Mouse (Mus musculus) lung, embryonic 14.5 days (tissue): Measurements from ENCODE around the gene Borcs6. TPM values are rescaled to one million over a fixed set of nuclear protein-coding genes. Genes with fewer than 3 reads are reported as not detected.

Experiments
- ATAC-seq: fragments of 200-750 bp; cut with Nextera tagmentation; 2 replicates; pipeline ENCODE4 v1.8.0; 2017; ENCODE audit warnings: mild to moderate bottlenecking, moderate TSS enrichment, moderate library complexity; ENCODE audit not compliant: insufficient read depth
- DNase-seq: peaks from one replicate; pipeline ENCODE4 v3.0.0-alpha.2; 2015
- H3K27ac ChIP-seq: fragments of 300-500 bp; sonication (generic); 2 replicates; pipeline ENCODE4 v1.5.1; 2014; ENCODE audit warnings: low read depth, mild to moderate bottlenecking, moderate library complexity
- H3K27me3 ChIP-seq: fragments of 300-500 bp; sonication (generic); 2 replicates; pipeline ENCODE4 v1.6.1; 2014; ENCODE audit warnings: low read length, control low read depth; ENCODE audit not compliant: insufficient read depth
- H3K36me3 ChIP-seq: fragments of 300-500 bp; sonication (generic); 2 replicates; pipeline ENCODE4 v1.6.1; 2014; ENCODE audit warnings: control low read depth; ENCODE audit not compliant: insufficient read depth
- H3K4me1 ChIP-seq: fragments of 300-500 bp; sonication (generic); 2 replicates; pipeline ENCODE4 v1.6.1; 2014; ENCODE audit warnings: antibody characterized with exemption, control low read depth; ENCODE audit not compliant: insufficient read depth
- H3K4me2 ChIP-seq: fragments of 300-500 bp; sonication (generic); 2 replicates; pipeline ENCODE4 v1.6.1; 2014; ENCODE audit warnings: mild to moderate bottlenecking
- H3K4me3 ChIP-seq: fragments of 300-500 bp; sonication (generic); 2 replicates; pipeline ENCODE4 v1.5.1; 2014; ENCODE audit warnings: low read depth, low read length
- H3K9ac ChIP-seq: fragments of 300-500 bp; sonication (generic); 2 replicates; pipeline ENCODE4 v1.6.1; 2014
- H3K9me3 ChIP-seq: fragments of 300-500 bp; sonication (generic); 2 replicates; pipeline ENCODE4 v1.6.1; 2016; ENCODE audit warnings: low read depth, low read length, control low read depth
- CTCF ChIP-seq: IDR thresholded peaks from 2 replicates; pipeline ENCODE4 v1.5.1; 2016; ENCODE audit warnings: antibody characterized with exemption, low read depth
- WGBS: fragments of 180-500 bp; shearing (Covaris S2); extraction: QIAGEN DNeasy Blood & Tissue Kit; methylation state at CpG from one replicate; pipeline ENCODE4 v1.1.7; 2014; 5-methylcytosine and 5-hydroxymethylcytosine counted together
- polyA plus RNA-seq: library from polyadenylated mRNA; unstranded; fragments of >200 nt; fragmentation: Nextera tagmentation; extraction: Ambion mirVana; gene quantifications from 2 replicates; pipeline ENCODE4 v1.2.1, GENCODE M21; 2014

Borcs6 gene
- polyA plus RNA-seq, 1 experiment from 2014 or later: 9.5 TPM

- H3K36me3 ChIP-seq: no peaks in the 10 kb centered on the region
- H3K9me3 ChIP-seq: no peaks in the 10 kb centered on the region
- no peak overlapping the region for H3K27ac ChIP-seq
- H3K4me2 ChIP-seq: no peak overlapping the region
- WGBS: 82% methylated on average over 8 of the region's 8 CpGs
- no peaks in the 10 kb centered on the region for H3K27me3 ChIP-seq
- no peak for TF ChIP-seq CTCF
- no peak overlapping the region for H3K4me3 ChIP-seq
- H3K9ac ChIP-seq: no peak overlapping the region
- no peaks in the 10 kb centered on the region for H3K4me1 ChIP-seq
- DNase-seq: no peak
- ATAC-seq: no peak
Observed at GRCm38 (mm10) chr11:69080855-69081222, 21.3 kb downstream of the Borcs6 start.

- H3K4me3 ChIP-seq: no peak overlapping the region
- DNase-seq: no peak
- no peak for ATAC-seq
- H3K9me3 ChIP-seq: no peaks in the 10 kb centered on the region
- H3K27me3 ChIP-seq: no peaks in the 10 kb centered on the region
- WGBS: 74% methylated on average over 7 of the region's 7 CpGs
- no peak overlapping the region for H3K9ac ChIP-seq
- no peak for TF ChIP-seq CTCF
- H3K4me2 ChIP-seq: no peak overlapping the region
- H3K36me3 ChIP-seq: no peaks in the 10 kb centered on the region
- no peak overlapping the region for H3K27ac ChIP-seq
- no peaks in the 10 kb centered on the region for H3K4me1 ChIP-seq
Observed at GRCm38 (mm10) chr11:69081613-69082012, 22.1 kb downstream of the Borcs6 start.

- 58% methylated on average over 6 of the region's 6 CpGs for WGBS
- no peaks in the 10 kb centered on the region for H3K9me3 ChIP-seq
- H3K4me1 ChIP-seq: peaks cover 8% of the 10 kb centered on the region
- no peaks in the 10 kb centered on the region for H3K27me3 ChIP-seq
- no peak for DNase-seq
- H3K27ac ChIP-seq: no peak overlapping the region
- H3K9ac ChIP-seq: no peak overlapping the region
- H3K4me3 ChIP-seq: no peak overlapping the region
- H3K4me2 ChIP-seq: no peak overlapping the region
- H3K36me3 ChIP-seq: peaks cover 13% of the 10 kb centered on the region
- no peak for TF ChIP-seq CTCF
- no peak for ATAC-seq
Observed at GRCm38 (mm10) chr11:69085608-69086007, 26.1 kb downstream of the Borcs6 start.

- no peak for TF ChIP-seq CTCF
- H3K4me1 ChIP-seq: peaks cover 8% of the 10 kb centered on the region
- no peak overlapping the region for H3K4me3 ChIP-seq
- no peak overlapping the region for H3K27ac ChIP-seq
- H3K4me2 ChIP-seq: no peak overlapping the region
- WGBS: 48% methylated on average over 6 of the region's 6 CpGs
- H3K9me3 ChIP-seq: no peaks in the 10 kb centered on the region
- no peak overlapping the region for H3K9ac ChIP-seq
- ATAC-seq: no peak
- H3K36me3 ChIP-seq: peaks cover 20% of the 10 kb centered on the region
- no peaks in the 10 kb centered on the region for H3K27me3 ChIP-seq
- DNase-seq: no peak
Observed at GRCm38 (mm10) chr11:69086390-69086789, 26.9 kb downstream of the Borcs6 start.

- TF ChIP-seq CTCF: no peak
- peaks cover 27% of the 10 kb centered on the region for H3K36me3 ChIP-seq
- peaks cover 8% of the 10 kb centered on the region for H3K4me1 ChIP-seq
- H3K4me3 ChIP-seq: no peak overlapping the region
- no peaks in the 10 kb centered on the region for H3K9me3 ChIP-seq
- H3K4me2 ChIP-seq: peak overlapping the region; percentile 7; the same call in 1 of the 2 replicates
- peak overlapping the region; percentile 54; the same call in 1 of the 2 replicates for H3K27ac ChIP-seq
- 42% methylated on average over 4 of the region's 4 CpGs for WGBS
- no peak for DNase-seq
- H3K9ac ChIP-seq: no peak overlapping the region
- no peaks in the 10 kb centered on the region for H3K27me3 ChIP-seq
- ATAC-seq: no peak
Observed at GRCm38 (mm10) chr11:69087082-69087481, 27.6 kb downstream of the Borcs6 start.

- peak overlapping the region; percentile 92 for H3K4me2 ChIP-seq
- no peak overlapping the region for H3K4me3 ChIP-seq
- H3K4me1 ChIP-seq: peaks cover 8% of the 10 kb centered on the region
Observed at GRCm38 (mm10) chr11:69087597-69087996, 28.1 kb downstream of the Borcs6 start.

GRCm38 (mm10) chr11:69088103-69088855, 28.8 kb downstream of the Borcs6 start, which contains the start of gene Vamp2:
Gene Vamp2, plus strand, starts transcription at chr11:69088490.
- Histone ChIP-seq H3K4me2 (peak within 1 kb of the TSS; percentile 92), H3K9me3 (no peaks in the 10 kb centered on the region), H3K4me3 (peak within 1 kb of the TSS; percentile 100), H3K4me1 (peaks cover 8% of the 10 kb centered on the region), H3K9ac (peak within 1 kb of the TSS; percentile 99), H3K27me3 (no peaks in the 10 kb centered on the region), H3K36me3 (peaks cover 35% of the 10 kb centered on the region), H3K27ac (peak within 1 kb of the TSS; percentile 92)
- WGBS: under 1% methylated on average over 67 of the region's 67 CpGs
- ATAC-seq (peak; percentile 84), DNase-seq (peak; percentile 96)
- TF ChIP-seq CTCF: no peak

More at GRCm38 (mm10) chr11:69087597-69087996, 28.1 kb downstream of the Borcs6 start:
- no peak for ATAC-seq
- no peak for TF ChIP-seq CTCF
- DNase-seq: no peak
- Histone ChIP-seq H3K27ac (no peak overlapping the region; the same call in 1 of the 2 replicates), H3K36me3 (peaks cover 31% of the 10 kb centered on the region), H3K9me3 (no peaks in the 10 kb centered on the region), H3K27me3 (no peaks in the 10 kb centered on the region), H3K9ac (no peak overlapping the region; the same call in 1 of the 2 replicates)
- 60% methylated on average over 2 of the region's 2 CpGs for WGBS
